Mouse (Mus musculus) heart, adult 2 months (tissue): ENCODE results near the gene Cbx6.

Experiments
- CTCF ChIP-seq: fragments of 200-600 bp; IDR thresholded peaks from 2 replicates; pipeline ENCODE4 v1.8.1; 2022; ENCODE audit warnings: antibody characterized with exemption, mild to moderate bottlenecking, moderate library complexity
- EP300 ChIP-seq: fragments of 200-500 bp; IDR thresholded peaks from 2 replicates; pipeline ENCODE4 v1.6.1; 2011; ENCODE audit warnings: low read depth, low read length, control low read depth; ENCODE audit not compliant: insufficient read depth
- POLR2A ChIP-seq: fragments of 200-500 bp; IDR thresholded peaks from 2 replicates; pipeline ENCODE4 v1.6.1; 2011; ENCODE audit warnings: mild to moderate bottlenecking, low read depth, low read length, control low read depth; ENCODE audit not compliant: insufficient read depth

GRCm38 (mm10) chr15:79790905-79791304 is 43.6 kb downstream of the Cbx6 start:
- no peak for TF ChIP-seq CTCF
- TF ChIP-seq POLR2A, result no peak
- TF ChIP-seq EP300, result no peak
